Mouse (Mus musculus): ENCODE data around the gene Cep72. TPM values are rescaled to one million over a fixed set of nuclear protein-coding genes. Genes with fewer than 3 reads are reported as not detected.

The Cep72 gene
- polyA plus RNA-seq, 1 experiment: 2.2 TPM

- Histone ChIP-seq H3K79me3 (ENCODE audit: low read depth) (no peaks in the 10 kb centered on the region), H3K36me3 (ENCODE audit: control insufficient read depth, insufficient read depth) (no peaks in the 10 kb centered on the region), H3ac (ENCODE audit: control insufficient read depth, insufficient read length, low read depth) (no peak overlapping the region), H3K27me3 (ENCODE audit: control insufficient read depth, insufficient read depth, insufficient read length) (no peaks in the 10 kb centered on the region), H3K79me2 (ENCODE audit: control insufficient read depth, insufficient read depth) (no peaks in the 10 kb centered on the region), H3K4me3 (ENCODE audit: insufficient read depth, poor library complexity, severe bottlenecking) (no peak overlapping the region)
- no peak for TF ChIP-seq CTCF (IDR thresholded peaks at IDR 0.05; ENCODE audit: control insufficient read depth, insufficient read depth, insufficient read length)
- no peak for TF ChIP-seq USF1 (IDR thresholded peaks at IDR 0.05; ENCODE audit: low read depth)
- no peak for TF ChIP-seq CEBPB (IDR thresholded peaks at IDR 0.05; ENCODE audit: low read depth)
- TF ChIP-seq MAX (IDR thresholded peaks at IDR 0.05): no peak
- no peak for TF ChIP-seq MYOD1 (IDR thresholded peaks at IDR 0.05; ENCODE audit: control insufficient read depth, insufficient read length, low read depth)
- no peak for TF ChIP-seq MYOG (IDR thresholded peaks at IDR 0.05; ENCODE audit: control insufficient read depth, extremely low read depth, insufficient read length)
- TF ChIP-seq FOSL1 (IDR thresholded peaks at IDR 0.05; ENCODE audit: insufficient read depth, low read length, poor library complexity, severe bottlenecking): no peak
Measured at GRCm38 (mm10) chr13:74039926-74040325, 22.2 kb downstream of the Cep72 start.

GRCm38 (mm10) chr13:74035776-74036175 is 26.3 kb downstream of the Cep72 start:
- no peak for TF ChIP-seq USF1 (IDR thresholded peaks at IDR 0.05; ENCODE audit: low read depth)
- TF ChIP-seq MAX (IDR thresholded peaks at IDR 0.05): no peak
- no peak for TF ChIP-seq MYOD1 (IDR thresholded peaks at IDR 0.05; ENCODE audit: control insufficient read depth, insufficient read length, low read depth)
- no peak for TF ChIP-seq FOSL1 (IDR thresholded peaks at IDR 0.05; ENCODE audit: insufficient read depth, low read length, poor library complexity, severe bottlenecking)
- TF ChIP-seq MYOG (IDR thresholded peaks at IDR 0.05; ENCODE audit: control insufficient read depth, extremely low read depth, insufficient read length): no peak
- Histone ChIP-seq H3K79me2 (ENCODE audit: control insufficient read depth, insufficient read depth) (no peaks in the 10 kb centered on the region), H3K79me3 (ENCODE audit: low read depth) (no peaks in the 10 kb centered on the region), H3K36me3 (ENCODE audit: control insufficient read depth, insufficient read depth) (no peaks in the 10 kb centered on the region), H3ac (ENCODE audit: control insufficient read depth, insufficient read length, low read depth) (no peak overlapping the region), H3K27me3 (ENCODE audit: control insufficient read depth, insufficient read depth, insufficient read length) (no peaks in the 10 kb centered on the region), H3K4me3 (ENCODE audit: insufficient read depth, poor library complexity, severe bottlenecking) (no peak overlapping the region)

GRCm38 (mm10) chr13:74034756-74035155 is 27.3 kb downstream of the Cep72 start:
- TF ChIP-seq USF1 (IDR thresholded peaks at IDR 0.05; ENCODE audit: low read depth) (no peak), MYOD1 (IDR thresholded peaks at IDR 0.05; ENCODE audit: control insufficient read depth, insufficient read length, low read depth) (no peak), CTCF (IDR thresholded peaks at IDR 0.05; ENCODE audit: control insufficient read depth, insufficient read depth, insufficient read length) (no peak), MYOG (IDR thresholded peaks at IDR 0.05; ENCODE audit: control insufficient read depth, extremely low read depth, insufficient read length) (no peak), MAX (IDR thresholded peaks at IDR 0.05) (no peak), CEBPB (IDR thresholded peaks at IDR 0.05; ENCODE audit: low read depth) (no peak), FOSL1 (IDR thresholded peaks at IDR 0.05; ENCODE audit: insufficient read depth, low read length, poor library complexity, severe bottlenecking) (no peak)
- H3ac ChIP-seq (ENCODE audit: control insufficient read depth, insufficient read length, low read depth): no peak overlapping the region
- H3K36me3 ChIP-seq (ENCODE audit: control insufficient read depth, insufficient read depth): no peaks in the 10 kb centered on the region
- H3K27me3 ChIP-seq (ENCODE audit: control insufficient read depth, insufficient read depth, insufficient read length): peaks cover 5% of the 10 kb centered on the region
- no peaks in the 10 kb centered on the region for H3K79me2 ChIP-seq (ENCODE audit: control insufficient read depth, insufficient read depth)
- H3K79me3 ChIP-seq (ENCODE audit: low read depth): no peaks in the 10 kb centered on the region
- no peak overlapping the region for H3K4me3 ChIP-seq (ENCODE audit: insufficient read depth, poor library complexity, severe bottlenecking)

GRCm38 (mm10) chr13:74031133-74031532 is 31.0 kb downstream of the Cep72 start:
- Histone ChIP-seq H3K79me3 (ENCODE audit: low read depth) (no peaks in the 10 kb centered on the region), H3ac (ENCODE audit: control insufficient read depth, insufficient read length, low read depth) (no peak overlapping the region), H3K36me3 (ENCODE audit: control insufficient read depth, insufficient read depth) (no peaks in the 10 kb centered on the region), H3K4me3 (ENCODE audit: insufficient read depth, poor library complexity, severe bottlenecking) (no peak overlapping the region), H3K79me2 (ENCODE audit: control insufficient read depth, insufficient read depth) (no peaks in the 10 kb centered on the region), H3K27me3 (ENCODE audit: control insufficient read depth, insufficient read depth, insufficient read length) (peaks cover 5% of the 10 kb centered on the region)
- no peak for TF ChIP-seq USF1 (IDR thresholded peaks at IDR 0.05; ENCODE audit: low read depth)
- no peak for TF ChIP-seq MYOG (IDR thresholded peaks at IDR 0.05; ENCODE audit: control insufficient read depth, extremely low read depth, insufficient read length)
- TF ChIP-seq CEBPB (IDR thresholded peaks at IDR 0.05; ENCODE audit: low read depth): no peak
- no peak for TF ChIP-seq FOSL1 (IDR thresholded peaks at IDR 0.05; ENCODE audit: insufficient read depth, low read length, poor library complexity, severe bottlenecking)

- TF ChIP-seq MYOD1 (IDR thresholded peaks at IDR 0.05; ENCODE audit: control insufficient read depth, insufficient read length, low read depth) (no peak), CEBPB (IDR thresholded peaks at IDR 0.05; ENCODE audit: low read depth) (no peak), CTCF (IDR thresholded peaks at IDR 0.05; ENCODE audit: control insufficient read depth, insufficient read depth, insufficient read length) (no peak), FOSL1 (IDR thresholded peaks at IDR 0.05; ENCODE audit: insufficient read depth, low read length, poor library complexity, severe bottlenecking) (no peak), MAX (IDR thresholded peaks at IDR 0.05) (no peak), USF1 (IDR thresholded peaks at IDR 0.05; ENCODE audit: low read depth) (no peak), MYOG (IDR thresholded peaks at IDR 0.05; ENCODE audit: control insufficient read depth, extremely low read depth, insufficient read length) (no peak)
- no peak overlapping the region for H3K4me3 ChIP-seq (ENCODE audit: insufficient read depth, poor library complexity, severe bottlenecking)
- H3K79me3 ChIP-seq (ENCODE audit: low read depth): no peaks in the 10 kb centered on the region
- no peak overlapping the region for H3ac ChIP-seq (ENCODE audit: control insufficient read depth, insufficient read length, low read depth)
- H3K36me3 ChIP-seq (ENCODE audit: control insufficient read depth, insufficient read depth): no peaks in the 10 kb centered on the region
- no peaks in the 10 kb centered on the region for H3K79me2 ChIP-seq (ENCODE audit: control insufficient read depth, insufficient read depth)
- H3K27me3 ChIP-seq (ENCODE audit: control insufficient read depth, insufficient read depth, insufficient read length): peaks cover 5% of the 10 kb centered on the region
Measured at GRCm38 (mm10) chr13:74030691-74031090, 31.4 kb downstream of the Cep72 start.

- Histone ChIP-seq H3ac (ENCODE audit: control insufficient read depth, insufficient read length, low read depth) (no peak overlapping the region), H3K27me3 (ENCODE audit: control insufficient read depth, insufficient read depth, insufficient read length) (peaks cover 5% of the 10 kb centered on the region), H3K4me3 (ENCODE audit: insufficient read depth, poor library complexity, severe bottlenecking) (no peak overlapping the region), H3K36me3 (ENCODE audit: control insufficient read depth, insufficient read depth) (no peaks in the 10 kb centered on the region), H3K79me3 (ENCODE audit: low read depth) (no peaks in the 10 kb centered on the region), H3K79me2 (ENCODE audit: control insufficient read depth, insufficient read depth) (no peaks in the 10 kb centered on the region)
- TF ChIP-seq MYOG (IDR thresholded peaks at IDR 0.05; ENCODE audit: control insufficient read depth, extremely low read depth, insufficient read length) (no peak), FOSL1 (IDR thresholded peaks at IDR 0.05; ENCODE audit: insufficient read depth, low read length, poor library complexity, severe bottlenecking) (no peak), CEBPB (IDR thresholded peaks at IDR 0.05; ENCODE audit: low read depth) (no peak), MAX (IDR thresholded peaks at IDR 0.05) (no peak), CTCF (IDR thresholded peaks at IDR 0.05; ENCODE audit: control insufficient read depth, insufficient read depth, insufficient read length) (no peak), USF1 (IDR thresholded peaks at IDR 0.05; ENCODE audit: low read depth) (no peak), MYOD1 (IDR thresholded peaks at IDR 0.05; ENCODE audit: control insufficient read depth, insufficient read length, low read depth) (no peak)
Measured at GRCm38 (mm10) chr13:74029013-74029412, 33.1 kb downstream of the Cep72 start.

Measured in C2C12 (cell line).